Mouse (Mus musculus): ENCODE measurements around the gene Atp2b4. TPM values are rescaled to one million over a fixed set of nuclear protein-coding genes. Genes with fewer than 3 reads are reported as not detected.

The Atp2b4 gene
- polyA plus RNA-seq, 2 experiments, result 22.9 to 23.7 TPM

DNA sequence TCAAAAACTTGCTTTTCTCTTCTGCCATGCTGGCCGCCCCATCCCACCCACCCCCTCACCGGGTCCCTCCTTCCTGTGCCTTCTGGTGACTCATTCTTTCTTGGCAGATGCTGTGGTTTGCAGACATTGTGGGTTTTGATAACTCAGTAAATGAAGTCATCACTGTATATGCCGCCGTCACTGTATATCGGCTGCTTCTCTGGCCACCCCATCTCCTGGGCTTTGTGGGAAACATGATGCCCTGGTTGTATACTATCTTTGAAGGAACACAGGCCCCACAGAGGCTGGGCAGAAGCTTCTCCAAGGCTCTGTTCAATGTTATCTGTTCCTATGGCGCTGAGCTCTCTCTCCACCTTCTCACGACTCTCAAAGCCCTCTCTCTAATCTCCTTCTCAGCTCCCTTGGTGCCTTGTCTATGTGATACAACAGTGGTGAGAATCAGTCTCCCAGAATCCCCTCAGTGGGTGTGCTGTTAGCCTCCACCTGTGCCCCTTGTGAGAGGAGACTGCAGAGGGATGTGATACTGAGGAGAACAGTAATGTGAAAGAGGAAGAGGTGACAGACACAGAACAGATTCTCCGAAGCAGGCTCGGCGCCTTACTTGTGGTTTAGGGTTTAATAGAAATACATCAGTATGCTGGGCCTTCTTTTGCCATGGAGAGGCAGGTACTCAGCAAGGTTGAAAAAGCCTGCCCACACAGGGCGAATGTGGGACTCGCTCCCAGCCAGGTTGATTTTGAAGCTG, 15.1 kb upstream of the Atp2b4 start:
- Histone ChIP-seq H3K4me1 (ENCODE audit: control insufficient read depth, insufficient read depth, low read length) (no peaks in the 10 kb centered on the region), H3K9me3 (ENCODE audit: control insufficient read depth, low read length) (no peaks in the 10 kb centered on the region), H3K27me3 (ENCODE audit: control insufficient read depth, insufficient read depth, low read length) (no peaks in the 10 kb centered on the region), H3K36me3 (ENCODE audit: control insufficient read depth, insufficient read depth, low read length) (no peaks in the 10 kb centered on the region), H3K9ac (ENCODE audit: low read depth, low read length, severe bottlenecking) (no peak overlapping the region), H3K4me3 (replicated peaks; ENCODE audit: low read length) (no peak overlapping the region), H3K27ac (replicated peaks; ENCODE audit: low read depth, low read length) (no peak overlapping the region), H3K4me2 (replicated peaks; ENCODE audit: low read depth, low read length, severe bottlenecking) (no peak overlapping the region)
- TF ChIP-seq POLR2A (IDR thresholded peaks at IDR 0.05; ENCODE audit: borderline replicate concordance, extremely low read depth, insufficient read depth, insufficient read length), result no peak
- ATAC-seq (ENCODE audit: low FRiP score, low read depth) (no peak), DNase-seq (ENCODE audit: low spot score) (no peak)
- WGBS, result 69% methylated on average over 12 of the region's 12 CpGs

DNA sequence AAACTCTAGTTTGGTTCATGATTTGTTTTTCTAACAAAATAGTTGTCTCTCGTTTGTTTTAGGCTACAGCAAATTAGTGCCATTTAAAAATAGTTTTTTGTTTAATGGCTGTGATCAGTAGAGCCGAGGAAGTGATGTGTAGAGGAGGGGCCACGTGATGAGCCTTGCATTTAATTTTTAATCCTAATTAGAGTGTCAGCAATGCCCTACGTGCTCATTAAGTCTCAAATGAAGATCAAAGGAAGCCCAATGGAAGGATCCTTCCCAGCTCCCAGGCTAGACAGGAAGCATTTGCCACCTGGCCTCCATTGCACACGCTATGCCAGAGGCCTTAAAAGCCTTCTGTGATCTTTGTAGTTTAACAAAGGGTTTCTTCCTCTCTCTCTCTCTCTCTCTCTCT, 8.5 kb upstream of the Atp2b4 start:
- Histone ChIP-seq H3K9me3 (ENCODE audit: control insufficient read depth, low read length) (no peaks in the 10 kb centered on the region), H3K27me3 (ENCODE audit: control insufficient read depth, insufficient read depth, low read length) (no peaks in the 10 kb centered on the region), H3K4me2 (replicated peaks; ENCODE audit: low read depth, low read length, severe bottlenecking) (no peak overlapping the region), H3K9ac (ENCODE audit: low read depth, low read length, severe bottlenecking) (no peak overlapping the region), H3K4me3 (replicated peaks; ENCODE audit: low read length) (no peak overlapping the region), H3K4me1 (ENCODE audit: control insufficient read depth, insufficient read depth, low read length) (no peaks in the 10 kb centered on the region), H3K36me3 (ENCODE audit: control insufficient read depth, insufficient read depth, low read length) (no peaks in the 10 kb centered on the region), H3K27ac (replicated peaks; ENCODE audit: low read depth, low read length) (no peak overlapping the region)
- DNase-seq (ENCODE audit: low spot score) (no peak), ATAC-seq (ENCODE audit: low FRiP score, low read depth) (no peak)
- no peak for TF ChIP-seq POLR2A (IDR thresholded peaks at IDR 0.05; ENCODE audit: borderline replicate concordance, extremely low read depth, insufficient read depth, insufficient read length)
- WGBS, result 33% methylated on average over 5 of the region's 5 CpGs

DNA sequence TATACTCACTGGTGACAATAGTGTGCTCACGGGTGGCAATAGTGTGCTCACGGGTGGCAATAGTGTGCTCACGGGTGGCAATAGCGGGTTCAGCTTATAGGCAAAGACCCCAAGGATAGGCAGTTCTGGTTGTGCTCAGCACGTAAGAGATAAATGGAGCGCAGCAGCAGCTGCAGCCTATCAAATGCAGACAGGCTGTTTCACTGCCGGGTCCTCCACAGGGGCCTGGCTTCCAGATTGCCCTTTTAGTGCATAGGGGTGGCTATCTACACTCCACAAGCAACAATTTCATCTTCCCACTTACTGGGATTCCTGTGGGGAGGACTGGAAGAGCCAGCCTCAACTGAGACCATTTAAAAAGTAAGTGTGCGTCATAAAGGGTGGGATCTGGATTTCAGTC, 7.2 kb upstream of the Atp2b4 start:
- Histone ChIP-seq H3K36me3 (ENCODE audit: control insufficient read depth, insufficient read depth, low read length) (no peaks in the 10 kb centered on the region), H3K4me3 (replicated peaks; ENCODE audit: low read length) (no peak overlapping the region), H3K4me2 (replicated peaks; ENCODE audit: low read depth, low read length, severe bottlenecking) (no peak overlapping the region), H3K9ac (ENCODE audit: low read depth, low read length, severe bottlenecking) (no peak overlapping the region), H3K27ac (replicated peaks; ENCODE audit: low read depth, low read length) (no peak overlapping the region), H3K9me3 (ENCODE audit: control insufficient read depth, low read length) (no peaks in the 10 kb centered on the region), H3K27me3 (ENCODE audit: control insufficient read depth, insufficient read depth, low read length) (no peaks in the 10 kb centered on the region), H3K4me1 (ENCODE audit: control insufficient read depth, insufficient read depth, low read length) (no peaks in the 10 kb centered on the region)
- 69% methylated on average over 8 of the region's 8 CpGs for WGBS
- DNase-seq (ENCODE audit: low spot score), result no peak
- ATAC-seq (ENCODE audit: low FRiP score, low read depth), result no peak
- TF ChIP-seq POLR2A (IDR thresholded peaks at IDR 0.05; ENCODE audit: borderline replicate concordance, extremely low read depth, insufficient read depth, insufficient read length), result no peak

DNA sequence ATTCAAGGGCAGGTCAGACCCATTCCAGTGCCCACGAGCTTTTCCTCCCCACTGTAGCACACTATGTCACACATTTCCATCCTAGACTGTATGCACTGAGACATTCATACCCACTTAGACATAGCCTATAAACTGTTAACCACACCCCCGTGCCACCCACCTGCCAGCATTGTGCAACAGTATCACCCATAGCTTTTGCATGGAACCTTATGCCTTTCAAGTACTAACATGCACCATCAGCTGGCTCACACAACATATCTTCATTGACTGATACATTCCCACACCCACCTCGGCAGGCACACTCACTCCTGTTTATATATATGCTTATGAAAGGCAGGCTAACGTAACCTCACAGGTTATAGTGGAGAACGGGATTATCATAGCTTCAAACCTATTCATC, 902 bp upstream of the Atp2b4 start:
- Histone ChIP-seq H3K36me3 (ENCODE audit: control insufficient read depth, insufficient read depth, low read length) (no peaks in the 10 kb centered on the region), H3K27ac (replicated peaks; ENCODE audit: low read depth, low read length) (no peak overlapping the region), H3K4me3 (replicated peaks; ENCODE audit: low read length) (no peak overlapping the region), H3K27me3 (ENCODE audit: control insufficient read depth, insufficient read depth, low read length) (no peaks in the 10 kb centered on the region), H3K4me1 (ENCODE audit: control insufficient read depth, insufficient read depth, low read length) (peaks cover 29% of the 10 kb centered on the region), H3K4me2 (replicated peaks; ENCODE audit: low read depth, low read length, severe bottlenecking) (peak overlapping the region; percentile 94; the same call in 1 of the 2 replicates), H3K9me3 (ENCODE audit: control insufficient read depth, low read length) (no peaks in the 10 kb centered on the region), H3K9ac (ENCODE audit: low read depth, low read length, severe bottlenecking) (no peak overlapping the region)
- TF ChIP-seq POLR2A (IDR thresholded peaks at IDR 0.05; ENCODE audit: borderline replicate concordance, extremely low read depth, insufficient read depth, insufficient read length), result no peak
- no peak for ATAC-seq (ENCODE audit: low FRiP score, low read depth)
- WGBS, result 60% methylated on average over 5 of the region's 5 CpGs
- no peak for DNase-seq (ENCODE audit: low spot score)

DNA sequence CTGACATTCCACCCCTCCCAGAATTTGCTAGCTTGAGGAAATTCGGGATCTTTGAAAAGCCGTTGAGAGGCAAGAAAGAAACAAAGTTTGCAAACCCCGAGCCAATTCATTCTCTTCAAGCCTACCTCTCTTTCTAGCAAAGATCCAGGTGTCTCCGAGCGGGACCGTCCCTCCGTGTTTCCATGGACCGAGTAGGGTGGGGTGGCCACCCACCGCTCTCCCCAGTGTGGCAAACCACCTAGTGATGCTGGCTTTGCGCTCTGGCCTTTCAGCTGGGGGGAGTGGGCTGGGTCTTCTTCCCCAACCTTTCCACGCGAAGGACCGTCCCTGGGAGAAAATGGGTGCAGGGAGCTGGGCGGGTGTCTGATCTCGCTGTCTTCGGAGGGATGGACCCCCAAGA, 329 bp downstream of the Atp2b4 start:
- Histone ChIP-seq H3K27me3 (ENCODE audit: control insufficient read depth, insufficient read depth, low read length) (no peaks in the 10 kb centered on the region), H3K4me3 (replicated peaks; ENCODE audit: low read length) (peak overlapping the region; percentile 68), H3K4me1 (ENCODE audit: control insufficient read depth, insufficient read depth, low read length) (peaks cover 29% of the 10 kb centered on the region), H3K4me2 (replicated peaks; ENCODE audit: low read depth, low read length, severe bottlenecking) (peak overlapping the region; percentile 94), H3K9ac (ENCODE audit: low read depth, low read length, severe bottlenecking) (peak overlapping the region; percentile 58), H3K36me3 (ENCODE audit: control insufficient read depth, insufficient read depth, low read length) (no peaks in the 10 kb centered on the region), H3K9me3 (ENCODE audit: control insufficient read depth, low read length) (no peaks in the 10 kb centered on the region), H3K27ac (replicated peaks; ENCODE audit: low read depth, low read length) (peak overlapping the region; percentile 63)
- DNase-seq (ENCODE audit: low spot score) (no peak), ATAC-seq (ENCODE audit: low FRiP score, low read depth) (peak; percentile 45)
- no peak for TF ChIP-seq POLR2A (IDR thresholded peaks at IDR 0.05; ENCODE audit: borderline replicate concordance, extremely low read depth, insufficient read depth, insufficient read length)
- WGBS, result under 1% methylated on average over 16 of the region's 16 CpGs

All from limb, embryonic 14.5 days (tissue).